Mouse (Mus musculus) forelimb bud, embryonic 11.5 days (tissue): ENCODE measurements at regions not wholly inside any gene's neighbourhood (a gene's known extent, or its start where the extent isn't known, plus 50 kb on each side); places are given as distances from the start of the nearest gene placed in this dataset.
A peak's percentile ranks its signal among the peaks of the same experiment; 100 is the strongest.

Experiments used
- DNase-seq: peaks from one replicate; pipeline ENCODE4 v3.0.0-alpha.2; 2012; ENCODE audit warnings: low read depth, low spot score

GRCm38 (mm10) chr9:87649015-87649978 lies 81.8 kb downstream of the Tbx18 start:
- DNase-seq: no peak

DNA sequence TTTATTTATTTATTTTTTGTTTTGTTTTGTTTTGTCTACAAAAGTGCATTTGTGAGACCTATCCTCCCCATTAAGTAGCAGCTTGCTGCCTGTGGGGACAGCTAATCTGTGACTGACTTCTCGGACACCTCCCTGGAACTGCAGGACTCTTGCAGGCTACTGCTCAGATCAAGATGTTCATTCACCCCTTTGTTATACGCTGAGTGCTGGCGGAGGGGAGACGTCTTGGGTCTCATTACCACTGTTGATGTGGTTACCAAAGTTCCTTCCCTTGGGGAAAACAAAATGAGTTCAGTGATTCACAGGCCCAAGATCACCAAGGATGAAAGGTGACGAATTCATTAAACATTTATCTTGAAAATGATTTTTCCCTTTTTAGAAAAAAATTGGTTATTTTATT lies 82.7 kb downstream of the Tbx18 start:
- no peak for DNase-seq

GRCm38 (mm10) chr9:87645032-87645431 lies 86.0 kb downstream of the Tbx18 start:
- no peak for DNase-seq

GRCm38 (mm10) chr9:87633863-87634630 lies 97.0 kb downstream of the Tbx18 start:
- no peak for DNase-seq

GRCm38 (mm10) chr9:87626432-87626831 lies 104.6 kb downstream of the Tbx18 start:
- DNase-seq: no peak

- no peak for DNase-seq
These were observed 112.8 kb downstream of the Tbx18 start for GRCm38 (mm10) chr9:87618238-87618673.

DNA sequence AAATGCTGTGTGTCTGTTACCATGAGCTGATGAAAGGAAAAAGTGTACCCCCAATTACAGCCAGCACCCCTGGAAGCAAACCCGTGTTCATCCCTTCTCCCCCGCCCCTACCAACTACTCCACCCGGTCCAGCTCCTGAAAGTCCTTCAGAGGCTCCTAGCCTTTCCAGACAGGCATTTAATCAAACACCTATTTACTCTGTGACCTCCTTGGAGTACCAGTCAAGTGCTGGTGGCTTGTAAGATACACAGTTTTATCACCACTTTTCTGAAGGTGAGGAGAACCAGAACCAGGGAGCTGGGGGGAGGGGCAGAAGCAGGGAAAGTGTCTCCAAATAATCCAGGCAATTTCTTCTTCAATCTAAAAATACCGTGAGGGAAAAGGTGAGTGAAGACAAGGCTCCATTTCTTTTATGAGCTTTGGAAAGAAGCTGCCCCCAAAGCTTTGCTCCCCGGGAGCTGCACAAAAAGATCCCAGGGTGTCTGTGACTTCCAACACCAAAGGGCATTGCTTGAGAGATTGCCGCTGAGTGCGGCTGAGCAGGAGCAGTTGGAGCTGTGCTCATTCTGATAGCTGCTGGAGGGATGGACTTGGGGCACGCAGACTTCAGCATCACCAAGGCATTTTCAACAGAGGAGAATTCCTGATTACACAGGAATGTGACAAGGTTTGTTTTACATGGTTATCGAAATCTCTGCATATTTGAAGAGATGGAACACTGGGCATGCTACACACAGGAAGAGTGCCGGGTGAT lies 123.0 kb downstream of the Tbx18 start:
- no peak for DNase-seq

DNA sequence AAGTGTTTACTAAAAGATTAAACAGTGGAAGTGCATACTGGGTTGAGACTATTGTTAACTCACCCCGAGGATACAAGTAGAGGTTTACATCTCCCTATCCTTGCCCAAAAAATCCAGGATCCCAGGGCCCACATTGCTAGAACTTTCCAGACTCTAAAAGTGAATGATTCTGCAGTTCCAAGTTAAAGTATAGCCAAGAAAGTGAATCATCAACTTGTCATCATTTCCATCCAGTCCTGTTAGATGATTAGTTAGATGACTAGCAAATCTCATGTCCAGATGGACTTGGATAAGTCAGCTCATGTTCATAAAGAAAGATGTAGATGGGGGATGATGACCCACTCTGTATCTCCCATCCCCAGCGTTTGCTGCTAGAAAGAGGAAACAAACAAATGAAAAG lies 155.5 kb downstream of the Tbx18 start:
- DNase-seq: no peak

DNA sequence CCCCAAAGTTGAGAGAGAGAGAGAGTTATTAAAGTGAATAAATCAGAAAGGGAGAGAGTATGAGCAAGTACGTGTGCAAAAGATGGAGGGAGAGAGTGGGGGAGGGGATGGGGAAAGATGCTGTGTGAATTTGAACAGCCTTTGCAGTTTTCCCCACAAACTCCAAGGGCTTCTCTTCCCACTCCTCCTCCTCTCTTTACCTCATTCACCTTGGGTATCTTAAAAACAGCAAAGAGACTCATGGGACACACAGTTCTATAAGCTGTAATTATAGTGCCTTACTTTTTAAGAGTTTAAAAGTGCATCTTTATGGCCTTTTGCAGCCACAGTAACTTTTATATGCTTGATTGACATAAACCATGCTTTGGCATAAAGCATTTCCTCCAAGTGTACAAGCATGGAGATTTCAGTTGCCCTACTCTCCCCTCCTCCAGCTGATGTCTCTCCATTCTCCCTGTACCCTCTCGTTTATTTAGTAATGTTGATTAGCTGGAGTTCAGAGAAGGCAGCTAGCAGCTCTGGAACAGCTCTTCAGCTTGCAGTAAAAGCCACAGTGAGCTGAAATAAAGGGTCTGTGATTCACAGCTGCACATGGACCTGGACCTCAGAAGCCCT lies 156.7 kb downstream of the Tbx18 start:
- no peak for DNase-seq

DNA sequence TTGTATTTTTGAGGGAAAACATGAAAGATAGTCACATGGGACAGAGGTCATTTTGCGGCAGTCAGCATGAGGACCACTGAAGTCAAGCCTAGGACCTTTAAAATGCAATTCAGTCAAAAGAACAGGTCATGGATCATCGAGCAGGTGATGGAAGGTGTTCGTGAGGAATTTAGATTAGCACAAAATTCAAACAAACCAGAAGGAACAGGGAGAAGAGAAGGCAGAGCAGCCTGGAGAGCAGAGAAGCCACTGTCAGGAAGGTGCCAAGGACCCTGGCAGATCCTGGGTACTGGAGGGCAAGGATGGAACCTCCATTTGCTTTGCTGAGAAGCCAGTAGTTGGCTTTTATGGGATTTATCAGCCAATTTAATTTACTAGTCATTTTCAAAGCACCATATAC lies 167.8 kb downstream of the Tbx18 start:
- DNase-seq: no peak

GRCm38 (mm10) chr9:87562796-87563195 lies 168.3 kb downstream of the Tbx18 start:
- no peak for DNase-seq

DNA sequence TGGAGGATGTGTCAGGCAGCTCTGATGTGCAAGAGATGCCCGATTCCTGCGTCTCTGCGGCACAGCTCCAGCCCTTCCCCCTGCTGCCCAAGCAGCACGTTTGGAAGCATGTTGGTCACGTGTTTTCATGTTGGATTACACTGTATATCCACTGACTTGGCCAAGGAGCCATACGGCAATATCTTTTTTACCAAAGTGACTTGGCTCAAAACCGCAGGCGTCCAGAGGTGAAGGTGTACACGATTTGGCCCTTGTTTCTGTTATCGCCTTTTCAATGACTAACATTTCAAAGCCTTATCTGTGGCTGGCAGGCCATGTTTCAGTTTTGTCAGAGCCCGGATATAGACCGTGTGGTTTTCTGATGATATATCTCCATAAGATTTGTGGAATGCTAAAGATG lies 173.2 kb downstream of the Tbx18 start:
- DNase-seq: peak; percentile 56

DNA sequence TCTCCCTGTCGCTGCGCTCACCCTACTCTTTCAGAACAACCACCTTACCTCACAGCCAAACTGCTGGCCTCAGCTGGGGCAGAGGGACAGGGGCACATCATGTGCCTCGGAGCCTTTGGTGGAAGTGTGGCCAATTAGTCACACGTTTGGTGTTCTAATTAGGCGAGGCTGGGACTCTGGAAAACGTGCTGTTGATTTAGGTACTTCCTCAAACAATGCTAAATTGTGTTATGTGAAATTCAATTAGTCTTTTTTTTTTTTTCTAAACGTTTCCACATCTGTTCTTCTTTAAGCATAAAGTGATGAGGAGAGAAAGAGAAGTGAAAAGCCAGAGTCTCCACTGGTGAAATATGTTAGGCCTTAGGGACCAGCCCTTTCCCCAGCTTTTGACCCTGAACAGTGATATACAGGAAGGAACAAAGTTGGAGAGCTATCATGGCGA lies 174.1 kb downstream of the Tbx18 start:
- peak; percentile 68 for DNase-seq

DNA sequence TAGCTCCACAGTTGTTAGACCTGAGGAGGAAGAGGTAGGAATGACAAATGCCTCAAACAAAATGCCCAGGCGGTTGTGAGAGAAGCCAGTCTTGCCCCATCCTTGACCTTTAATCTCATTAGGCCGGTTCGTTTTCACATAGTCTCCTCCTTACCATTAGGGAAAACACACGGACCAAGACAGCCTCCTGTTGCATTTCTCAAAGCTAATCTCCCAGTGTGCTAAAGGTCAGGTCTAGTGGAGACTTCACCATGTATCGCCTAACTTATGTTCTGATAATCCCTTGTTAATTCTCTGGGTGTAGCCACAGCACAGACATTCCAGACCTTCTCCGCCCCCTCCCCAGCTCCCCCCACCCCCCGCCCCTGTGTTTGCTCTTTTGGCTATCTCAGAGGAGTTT lies 174.5 kb downstream of the Tbx18 start:
- no peak for DNase-seq

DNA sequence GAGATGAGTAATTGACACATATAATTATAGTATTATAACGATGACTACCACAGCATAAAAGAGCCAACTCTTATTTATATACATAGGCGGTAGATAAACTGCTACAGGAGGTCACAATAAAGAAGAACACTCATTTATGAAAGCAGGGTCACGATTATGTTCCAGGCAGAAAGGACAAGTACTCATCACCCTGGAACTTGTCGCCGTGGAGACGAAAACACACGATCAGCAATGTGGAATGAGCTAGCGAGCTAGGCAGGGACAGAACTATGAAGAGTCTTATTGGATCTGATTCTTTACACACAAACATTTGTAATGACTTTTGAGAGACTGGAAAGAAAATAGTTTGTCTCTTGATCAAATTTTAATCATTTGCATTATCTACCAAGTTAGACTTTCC lies 197.9 kb downstream of the Tbx18 start:
- no peak for DNase-seq

DNA sequence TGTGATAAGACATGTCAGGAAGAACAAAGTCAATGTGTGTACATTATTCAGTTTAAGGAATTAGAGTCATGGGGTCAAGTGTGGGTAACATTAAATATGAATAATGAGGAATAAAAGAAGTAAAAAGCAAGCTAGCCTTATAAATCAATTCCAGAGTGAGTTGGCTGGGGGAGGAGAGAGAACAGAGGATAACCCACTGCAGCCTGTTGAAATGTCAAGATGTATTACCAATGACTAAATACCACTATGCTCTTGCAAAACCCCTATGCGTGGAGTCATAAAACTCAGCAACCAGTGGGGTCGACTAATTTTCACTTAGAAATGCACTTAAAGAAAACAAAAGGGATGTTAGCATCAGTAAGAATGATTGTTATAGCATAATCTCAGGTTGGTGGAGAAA lies 201.2 kb downstream of the Tbx18 start:
- DNase-seq: no peak

DNA sequence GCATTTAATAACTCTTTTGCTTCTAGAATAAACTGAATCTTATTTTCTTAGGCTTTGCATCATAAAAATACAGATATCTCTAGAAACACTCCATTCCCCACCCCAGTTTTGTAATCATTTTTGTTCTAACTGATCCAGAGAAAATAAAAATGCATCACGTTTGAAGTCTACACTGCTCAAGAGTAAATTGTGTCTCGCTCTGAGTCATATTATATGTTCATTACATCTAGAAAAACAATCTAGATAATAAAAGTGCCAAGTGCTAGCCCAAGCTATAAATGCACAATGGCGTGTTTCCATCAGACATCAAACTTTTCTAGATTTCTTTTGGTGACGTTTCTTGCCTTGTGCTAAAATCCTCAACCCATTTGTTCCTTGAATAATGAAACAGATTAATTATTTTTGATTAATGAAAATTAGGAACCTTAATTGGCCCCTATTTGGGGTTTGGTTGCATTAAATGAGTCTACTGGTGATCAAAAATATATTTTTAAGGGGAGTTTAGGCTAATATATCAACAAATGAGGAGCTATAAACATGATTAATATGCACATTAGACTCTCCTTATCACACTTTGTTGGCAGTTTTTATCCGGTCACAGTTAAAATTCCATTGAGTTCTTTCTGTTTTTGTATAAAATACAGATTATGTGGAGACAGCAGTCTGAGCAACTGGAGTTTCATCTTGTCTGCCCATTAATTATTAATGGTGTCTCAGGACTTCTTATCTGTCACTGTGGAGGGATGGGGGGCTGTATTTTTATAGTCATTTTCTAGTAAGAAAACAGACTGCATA lies 206.0 kb downstream of the Tbx18 start:
- DNase-seq: no peak

DNA sequence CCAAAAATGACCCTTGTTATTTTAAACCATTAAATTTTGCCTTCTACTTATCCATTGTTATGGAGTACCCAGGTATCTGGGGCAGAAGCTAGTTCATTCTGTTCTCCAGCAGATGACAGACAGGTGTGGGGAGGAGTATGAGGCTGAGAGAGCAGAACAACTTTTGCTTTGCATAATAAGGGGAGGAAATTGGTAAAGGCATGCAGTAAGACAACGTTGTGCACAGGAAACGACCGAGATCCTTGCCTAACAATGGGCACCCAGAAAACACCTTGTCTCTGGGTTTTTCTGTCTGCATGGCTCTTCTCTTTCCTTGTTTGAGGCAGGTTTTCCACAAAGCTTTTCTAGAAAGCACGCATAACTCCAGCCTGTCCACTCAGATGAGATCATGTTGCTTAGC lies 220.4 kb downstream of the Tbx18 start:
- no peak for DNase-seq

- DNase-seq: peak; percentile 17
These were observed 226.2 kb downstream of the Tbx18 start for GRCm38 (mm10) chr9:87504673-87505385.

GRCm38 (mm10) chr9:87464141-87464540 lies 208.8 kb upstream of the Cep162 start:
- DNase-seq: no peak
